Mouse (Mus musculus) heart, postnatal 0 days (tissue): Measurements from ENCODE around the gene Zfyve19. TPM values are rescaled to one million over a fixed set of nuclear protein-coding genes. Genes with fewer than 3 reads are reported as not detected.

ENCODE experiments used
- ATAC-seq: fragments of 200-750 bp; cut with Nextera tagmentation; 2 replicates; pipeline ENCODE4 v1.8.0; 2017; ENCODE audit warnings: low read depth, moderate number of reproducible peaks, moderate library complexity; ENCODE audit not compliant: insufficient read depth
- DNase-seq: peaks from one replicate; pipeline ENCODE4 v3.0.0-alpha.2; 2016; ENCODE audit warnings: low spot score
- H3K27ac ChIP-seq: fragments of 300-500 bp; sonication (generic); 2 replicates; pipeline ENCODE4 v1.5.1; 2014; ENCODE audit warnings: low read depth, mild to moderate bottlenecking
- H3K27me3 ChIP-seq: fragments of 300-500 bp; sonication (generic); 2 replicates; pipeline ENCODE4 v1.6.1; 2014; ENCODE audit warnings: low read length, mixed read lengths; ENCODE audit not compliant: control insufficient read depth, insufficient read depth
- H3K36me3 ChIP-seq: fragments of 300-500 bp; sonication (generic); replicated peaks from 2 replicates; pipeline ENCODE4 v1.6.1; 2014; ENCODE audit warnings: low read length, mixed read lengths; ENCODE audit not compliant: control insufficient read depth, insufficient read depth
- H3K4me1 ChIP-seq: fragments of 300-500 bp; sonication (generic); 2 replicates; pipeline ENCODE4 v1.6.1; 2014; ENCODE audit warnings: antibody characterized with exemption; ENCODE audit not compliant: control insufficient read depth, insufficient read depth
- H3K4me2 ChIP-seq: fragments of 300-500 bp; sonication (generic); 2 replicates; pipeline ENCODE4 v1.6.1; 2014; ENCODE audit warnings: low read depth, mild to moderate bottlenecking, low read length, moderate library complexity
- H3K4me3 ChIP-seq: fragments of 300-500 bp; sonication (generic); 2 replicates; pipeline ENCODE4 v1.5.1; 2014; ENCODE audit warnings: low read depth, low read length
- H3K9ac ChIP-seq: fragments of 300-500 bp; sonication (generic); replicated peaks from 2 replicates; pipeline ENCODE4 v1.6.1; 2014; ENCODE audit warnings: low read depth, low read length, mixed read lengths
- H3K9me3 ChIP-seq: fragments of 300-500 bp; sonication (generic); replicated peaks from 2 replicates; pipeline ENCODE4 v1.6.1; 2016; ENCODE audit warnings: low read length; ENCODE audit not compliant: control insufficient read depth
- CTCF ChIP-seq: IDR thresholded peaks from 2 replicates; pipeline ENCODE4 v1.5.1; 2016; ENCODE audit warnings: antibody characterized with exemption, control low read depth, low read depth
- EP300 ChIP-seq: IDR thresholded peaks from 2 replicates; pipeline ENCODE4 v1.6.1; 2016; ENCODE audit warnings: antibody characterized with exemption, low read depth
- WGBS: fragments of 180-500 bp; shearing (Covaris S2); extraction: QIAGEN DNeasy Blood & Tissue Kit; methylation state at CpG from one replicate; pipeline ENCODE4 v1.1.7; 2014; 5-methylcytosine and 5-hydroxymethylcytosine counted together
- polyA plus RNA-seq: library from polyadenylated mRNA; unstranded; fragments of >200 nt; fragmentation: Nextera tagmentation; extraction: Ambion mirVana; gene quantifications from 2 replicates; pipeline ENCODE4 v1.2.1, GENCODE M21; 2015
- total RNA-seq: library from RNA; depleted of rRNA; stranded (reverse); fragments of >200 nt; gene quantifications from 2 replicates; pipeline ENCODE4 v1.2.3, GENCODE M21; 2014; ENCODE audit warnings: low replicate concordance

The Zfyve19 gene
- total and polyA plus RNA-seq, 2 experiments from 2014 or later: 17.7 to 26.9 TPM

- Histone ChIP-seq H3K27me3 (no peaks in the 10 kb centered on the region), H3K27ac (no peak overlapping the region), H3K4me2 (no peak overlapping the region), H3K9me3 (no peaks in the 10 kb centered on the region), H3K4me1 (peaks cover 10% of the 10 kb centered on the region; the same call in 1 of the 2 replicates), H3K36me3 (peaks cover 9% of the 10 kb centered on the region; the same call in 1 of the 2 replicates), H3K4me3 (no peak overlapping the region), H3K9ac (no peak overlapping the region)
- DNase-seq (no peak), ATAC-seq (no peak)
- no peak for TF ChIP-seq CTCF
- TF ChIP-seq EP300: no peak
- 89% methylated on average over 5 of the region's 5 CpGs for WGBS
These were observed 31.0 kb upstream of the Zfyve19 start for GRCm38 (mm10) chr2:119177384-119177939.

DNA sequence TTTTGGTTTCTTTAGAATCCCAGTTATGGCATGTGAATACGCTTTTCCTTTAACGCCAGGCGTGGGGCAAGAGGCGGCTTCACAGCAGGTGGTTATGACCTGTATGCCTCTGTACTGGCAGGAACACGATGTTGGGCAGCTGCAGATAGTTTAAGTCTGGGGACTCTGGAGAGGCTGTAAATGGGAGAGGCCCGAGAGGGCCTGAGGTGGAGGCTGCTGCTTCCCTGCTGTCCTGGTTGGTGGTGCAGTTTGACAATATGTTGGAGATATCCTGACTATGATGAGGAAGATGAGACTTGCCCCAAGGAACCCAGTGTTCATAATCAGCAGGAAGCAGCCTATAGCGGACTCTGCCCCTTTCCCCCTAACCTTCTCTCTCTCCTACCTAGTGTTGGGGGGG is 25.5 kb upstream of the Zfyve19 start:
- Histone ChIP-seq H3K4me1 (no peaks in the 10 kb centered on the region), H3K9me3 (no peaks in the 10 kb centered on the region), H3K4me3 (no peak overlapping the region), H3K36me3 (peaks cover 18% of the 10 kb centered on the region), H3K9ac (no peak overlapping the region), H3K27ac (no peak overlapping the region), H3K27me3 (no peaks in the 10 kb centered on the region), H3K4me2 (no peak overlapping the region)
- TF ChIP-seq CTCF (no peak), EP300 (no peak)
- WGBS: 84% methylated on average over 7 of the region's 7 CpGs
- ATAC-seq (no peak), DNase-seq (no peak)

GRCm38 (mm10) chr2:119189029-119189710 is 19.2 kb upstream of the Zfyve19 start:
- Histone ChIP-seq H3K9ac (no peak overlapping the region), H3K4me2 (peak overlapping the region; percentile 62), H3K36me3 (no peaks in the 10 kb centered on the region; the same call in 1 of the 2 replicates), H3K4me1 (peaks cover 3% of the 10 kb centered on the region; the same call in 1 of the 2 replicates), H3K4me3 (peak overlapping the region; percentile 28), H3K9me3 (no peaks in the 10 kb centered on the region), H3K27ac (no peak overlapping the region), H3K27me3 (no peaks in the 10 kb centered on the region)
- 7% methylated on average over 15 of the region's 15 CpGs for WGBS
- TF ChIP-seq CTCF (peak; percentile 89), EP300 (no peak)
- DNase-seq (peak; percentile 51), ATAC-seq (peak; percentile 85)

- H3K27ac ChIP-seq: no peak overlapping the region
- WGBS: 62% methylated on average over 5 of the region's 5 CpGs
- no peak for TF ChIP-seq CTCF
- TF ChIP-seq EP300: no peak
These were observed 17.4 kb upstream of the Zfyve19 start for GRCm38 (mm10) chr2:119190969-119191368.

DNA sequence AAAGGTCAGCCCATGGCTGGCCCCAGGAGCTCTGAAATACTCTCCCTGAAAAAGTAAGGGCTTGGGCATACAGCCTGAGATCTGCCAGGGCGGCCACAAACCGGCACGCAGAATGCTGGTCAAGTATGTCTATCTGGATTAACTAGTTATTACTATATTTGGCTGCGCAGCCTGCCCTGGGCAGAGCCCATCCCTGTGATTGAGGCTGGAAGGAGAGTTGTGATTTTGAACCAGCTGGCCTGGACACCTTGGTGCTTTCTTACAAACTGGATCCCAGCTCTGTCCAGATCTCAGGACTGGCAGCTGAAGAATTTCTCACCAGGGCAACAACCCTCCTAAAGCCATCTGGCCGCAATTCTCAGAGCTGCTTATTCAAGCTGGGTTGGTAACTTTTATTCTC is 14.3 kb upstream of the Zfyve19 start:
- DNase-seq (no peak), ATAC-seq (peak; percentile 57; the same call in 1 of the 2 replicates)
- WGBS: 53% methylated on average over 5 of the region's 5 CpGs
- no peak overlapping the region; the same call in 1 of the 2 replicates for H3K9ac ChIP-seq
- H3K36me3 ChIP-seq: no peaks in the 10 kb centered on the region
- H3K27me3 ChIP-seq: no peaks in the 10 kb centered on the region
- H3K27ac ChIP-seq: peak overlapping the region; percentile 69
- H3K4me3 ChIP-seq: no peak overlapping the region
- no peaks in the 10 kb centered on the region for H3K9me3 ChIP-seq
- no peak overlapping the region for H3K4me2 ChIP-seq
- no peak for TF ChIP-seq EP300
- no peak for TF ChIP-seq CTCF
- peaks cover 7% of the 10 kb centered on the region for H3K4me1 ChIP-seq

More at GRCm38 (mm10) chr2:119190969-119191368, 17.4 kb upstream of the Zfyve19 start:
- H3K36me3 ChIP-seq: no peaks in the 10 kb centered on the region
- H3K4me2 ChIP-seq: no peak overlapping the region
- DNase-seq: no peak
- H3K9me3 ChIP-seq: no peaks in the 10 kb centered on the region
- peaks cover 7% of the 10 kb centered on the region for H3K4me1 ChIP-seq
- no peaks in the 10 kb centered on the region for H3K27me3 ChIP-seq
- H3K4me3 ChIP-seq: no peak overlapping the region
- ATAC-seq: no peak
- no peak overlapping the region for H3K9ac ChIP-seq
